Mouse (Mus musculus): Measurements from ENCODE around the gene Kcnq1.

- TF ChIP-seq CTCF (IDR thresholded peaks at IDR 0.05; ENCODE audit: extremely low read depth, insufficient read depth, insufficient read length, insufficient replicate concordance), result no peak
- TF ChIP-seq POLR2A (IDR thresholded peaks at IDR 0.05; ENCODE audit: low read depth, low read length), result no peak
These were observed 24.1 kb upstream of the Kcnq1 start for GRCm38 (mm10) chr7:143082024-143082423.
